Mouse (Mus musculus) gastrocnemius, postnatal 10 days (tissue): ENCODE measurements at regions not wholly inside any gene's neighbourhood (a gene's known extent, or its start where the extent isn't known, plus 50 kb on each side); places are given as distances from the start of the nearest gene placed in this dataset.

Experiments
- DNase-seq: peaks from one replicate; pipeline ENCODE4 v3.0.0; 2021; ENCODE audit warnings: mixed read lengths

- no peak for DNase-seq
Measured at GRCm38 (mm10) chr16:18683556-18683955, 53.8 kb upstream of the Sept5 start.

GRCm38 (mm10) chr16:18686044-18686761, 56.4 kb upstream of the Sept5 start:
- no peak for DNase-seq

- peak; percentile 85 for DNase-seq
Measured at GRCm38 (mm10) chr16:18686916-18687315, 57.2 kb upstream of the Sept5 start.

- peak; percentile 68 for DNase-seq
Measured at GRCm38 (mm10) chr16:18687367-18687766, 57.6 kb upstream of the Sept5 start.

- no peak for DNase-seq
Measured at GRCm38 (mm10) chr16:18695596-18695995, 65.8 kb upstream of the Sept5 start.

- peak; percentile 92 for DNase-seq
Measured at GRCm38 (mm10) chr16:18696074-18696819, 66.5 kb upstream of the Sept5 start.

GRCm38 (mm10) chr16:18696820-18697168, 67.0 kb upstream of the Sept5 start:
- DNase-seq: no peak

- DNase-seq: no peak
Measured at GRCm38 (mm10) chr16:18704126-18704525, 72.5 kb upstream of the Cldn5 start.

GRCm38 (mm10) chr16:18705028-18705648, 71.5 kb upstream of the Cldn5 start:
- DNase-seq: no peak

- no peak for DNase-seq
Measured at GRCm38 (mm10) chr16:18711637-18712125, 65.0 kb upstream of the Cldn5 start.

GRCm38 (mm10) chr16:18713017-18713416, 63.6 kb upstream of the Cldn5 start:
- no peak for DNase-seq

GRCm38 (mm10) chr16:18715381-18715780, 61.3 kb upstream of the Cldn5 start:
- no peak for DNase-seq

- no peak for DNase-seq
Measured at GRCm38 (mm10) chr16:18718040-18718439, 58.6 kb upstream of the Cldn5 start.

- no peak for DNase-seq
Measured at GRCm38 (mm10) chr16:18720433-18721233, 56.0 kb upstream of the Cldn5 start.

GRCm38 (mm10) chr16:18723186-18723843, 53.3 kb upstream of the Cldn5 start:
- no peak for DNase-seq

- no peak for DNase-seq
Measured at GRCm38 (mm10) chr16:18723874-18724273, 52.8 kb upstream of the Cldn5 start.

GRCm38 (mm10) chr16:18724706-18725105, 51.9 kb upstream of the Cldn5 start:
- DNase-seq: no peak
